18 mouse cellular contexts compared by ENCODE assay signal in genomic region chr11:91357029-91357428, GRCm38 (mm10).
DNase-seq lines count a peak whose midpoint lies in the region; ATAC-seq and TF ChIP-seq lines count a peak whose summit lies in the region.
"Had no signal": no experiment of that assay in that cellular context is flagged by ENCODE, and none has a peak within 500 bp of the region (broad histone marks: within the 10 kb centered on the region; RNA-seq: fewer than 3 reads in every experiment).

No protein-coding gene starts in this region.

- WGBS in hindbrain, embryonic 11.5 days = 13% methylated on average over 4 of the region's 4 CpGs
- WGBS in hindbrain, embryonic 12.5 days = 13% methylated on average over 4 of the region's 4 CpGs
- 13% methylated on average over 4 of the region's 4 CpGs for WGBS in lung, postnatal 0 days
- 12% methylated on average over 4 of the region's 4 CpGs for WGBS in neural tube, embryonic 11.5 days
- 15% methylated on average over 4 of the region's 4 CpGs for WGBS in intestine, postnatal 0 days

- H3K36me3 ChIP-seq in hindbrain, embryonic 11.5 days (ENCODE audit: control insufficient read depth, insufficient read depth, low read length) = no peaks in the 10 kb centered on the region
- H3K36me3 ChIP-seq in hindbrain, embryonic 12.5 days = no peaks in the 10 kb centered on the region
- no peaks in the 10 kb centered on the region for H3K36me3 ChIP-seq in lung, postnatal 0 days (ENCODE audit: insufficient read depth, low read length)
- no peaks in the 10 kb centered on the region for H3K36me3 ChIP-seq in neural tube, embryonic 11.5 days (ENCODE audit: control insufficient read depth, insufficient read depth, low read length)
- no peaks in the 10 kb centered on the region for H3K36me3 ChIP-seq in intestine, postnatal 0 days (ENCODE audit: control insufficient read depth, insufficient read depth)

- no peak for TF ChIP-seq CTCF in lung, postnatal 0 days (IDR thresholded peaks at IDR 0.05)
- TF ChIP-seq CTCF in intestine, postnatal 0 days (IDR thresholded peaks at IDR 0.05; ENCODE audit: low read depth) = no peak

- no peaks in the 10 kb centered on the region for H3K27me3 ChIP-seq in hindbrain, embryonic 11.5 days (ENCODE audit: control insufficient read depth, insufficient read depth, low read length)
- H3K27me3 ChIP-seq in hindbrain, embryonic 12.5 days = no peaks in the 10 kb centered on the region
- no peaks in the 10 kb centered on the region for H3K27me3 ChIP-seq in lung, postnatal 0 days (replicated peaks; ENCODE audit: insufficient read depth, low read length)
- no peaks in the 10 kb centered on the region for H3K27me3 ChIP-seq in neural tube, embryonic 11.5 days (ENCODE audit: control insufficient read depth, insufficient read depth, low read length)
- no peaks in the 10 kb centered on the region for H3K27me3 ChIP-seq in intestine, postnatal 0 days (replicated peaks; ENCODE audit: control insufficient read depth, insufficient read depth, low read length)

- no peaks in the 10 kb centered on the region for H3K9me3 ChIP-seq in hindbrain, embryonic 11.5 days (ENCODE audit: control insufficient read depth, low read length)
- no peaks in the 10 kb centered on the region for H3K9me3 ChIP-seq in hindbrain, embryonic 12.5 days (replicated peaks)
- no peaks in the 10 kb centered on the region for H3K9me3 ChIP-seq in lung, postnatal 0 days (ENCODE audit: low read length)
- no peaks in the 10 kb centered on the region for H3K9me3 ChIP-seq in neural tube, embryonic 11.5 days (ENCODE audit: control insufficient read depth, low read length)
- H3K9me3 ChIP-seq in intestine, postnatal 0 days (ENCODE audit: control insufficient read depth) = no peaks in the 10 kb centered on the region

- H3K27ac ChIP-seq in hindbrain, embryonic 11.5 days (ENCODE audit: low read depth, low read length) = no peak overlapping the region
- no peak overlapping the region for H3K27ac ChIP-seq in hindbrain, embryonic 12.5 days
- H3K27ac ChIP-seq in lung, postnatal 0 days (ENCODE audit: low read length) = no peak overlapping the region
- H3K27ac ChIP-seq in neural tube, embryonic 11.5 days (ENCODE audit: low read depth, low read length) = no peak overlapping the region
- H3K27ac ChIP-seq in intestine, postnatal 0 days (ENCODE audit: low read depth, low read length) = no peak overlapping the region
- H3K27ac ChIP-seq: gastrocnemius, adult 2 months; macrophage; stomach, postnatal 0 days had no signal

- TF ChIP-seq EP300 in lung, postnatal 0 days (IDR thresholded peaks at IDR 0.05) = peak; percentile 43; the same call in 1 of the 2 replicates

- no peak overlapping the region for H3K4me3 ChIP-seq in hindbrain, embryonic 11.5 days (ENCODE audit: low read depth, low read length)
- H3K4me3 ChIP-seq in hindbrain, embryonic 12.5 days = no peak overlapping the region
- H3K4me3 ChIP-seq in lung, postnatal 0 days (ENCODE audit: low read depth, low read length) = no peak overlapping the region
- no peak overlapping the region for H3K4me3 ChIP-seq in neural tube, embryonic 11.5 days (ENCODE audit: low read depth, low read length)
- no peak overlapping the region for H3K4me3 ChIP-seq in intestine, postnatal 0 days (ENCODE audit: low read depth, low read length)
- H3K4me3 ChIP-seq: gastrocnemius, adult 2 months had no signal

- H3K4me2 ChIP-seq in hindbrain, embryonic 11.5 days (replicated peaks; ENCODE audit: low read depth, low read length) = no peak overlapping the region
- no peak overlapping the region for H3K4me2 ChIP-seq in hindbrain, embryonic 12.5 days (replicated peaks)
- no peak overlapping the region for H3K4me2 ChIP-seq in lung, postnatal 0 days (replicated peaks; ENCODE audit: low read depth, low read length)
- no peak overlapping the region for H3K4me2 ChIP-seq in neural tube, embryonic 11.5 days (ENCODE audit: low read depth)
- no peak overlapping the region for H3K4me2 ChIP-seq in intestine, postnatal 0 days (replicated peaks; ENCODE audit: low read depth)

- ATAC-seq in hindbrain, embryonic 11.5 days (ENCODE audit: low FRiP score) = no peak
- ATAC-seq in hindbrain, embryonic 12.5 days (ENCODE audit: low FRiP score) = no peak
- ATAC-seq in lung, postnatal 0 days = peak; percentile 76
- no peak for ATAC-seq in neural tube, embryonic 11.5 days (ENCODE audit: insufficient read depth, low FRiP score, low TSS enrichment)
- no peak for ATAC-seq in intestine, postnatal 0 days
- ATAC-seq: forebrain, postnatal 0 days; midbrain, embryonic 16.5 days had no signal

- no peak overlapping the region for H3K9ac ChIP-seq in hindbrain, embryonic 11.5 days (ENCODE audit: low read depth, low read length)
- no peak overlapping the region for H3K9ac ChIP-seq in hindbrain, embryonic 12.5 days
- no peak overlapping the region for H3K9ac ChIP-seq in lung, postnatal 0 days (replicated peaks; ENCODE audit: low read depth)
- no peak overlapping the region for H3K9ac ChIP-seq in neural tube, embryonic 11.5 days (ENCODE audit: low read length)
- no peak overlapping the region for H3K9ac ChIP-seq in intestine, postnatal 0 days (ENCODE audit: low read depth, low read length)
- H3K9ac ChIP-seq: forebrain, postnatal 0 days had no signal

- H3K4me1 ChIP-seq in hindbrain, embryonic 11.5 days (replicated peaks; ENCODE audit: control insufficient read depth, insufficient read depth, low read length) = no peaks in the 10 kb centered on the region
- no peaks in the 10 kb centered on the region for H3K4me1 ChIP-seq in hindbrain, embryonic 12.5 days
- H3K4me1 ChIP-seq in lung, postnatal 0 days (ENCODE audit: insufficient read depth, low read depth, low read length) = no peaks in the 10 kb centered on the region
- H3K4me1 ChIP-seq in neural tube, embryonic 11.5 days (ENCODE audit: control insufficient read depth, insufficient read depth, low read length) = no peaks in the 10 kb centered on the region
- no peaks in the 10 kb centered on the region for H3K4me1 ChIP-seq in intestine, postnatal 0 days (replicated peaks; ENCODE audit: control insufficient read depth, insufficient read depth, low read length)

- DNase-seq in hindbrain, embryonic 11.5 days (ENCODE audit: low spot score) = peak; percentile 7
- peak; percentile 39 for DNase-seq in lung, postnatal 0 days (ENCODE audit: low spot score)
- DNase-seq in lung, postnatal 10 days = no peak
- peak; percentile 64 for DNase-seq in embryo, embryonic 10.5 days (ENCODE audit: low spot score)
- peak; percentile 10 for DNase-seq in neural tube, embryonic 11.5 days (ENCODE audit: low spot score)
- DNase-seq in spleen, postnatal 10 days (ENCODE audit: low spot score in 2 of 2) = no peak
- DNase-seq: cerebellum, adult 11-12 months; forebrain, postnatal 0 days; gastrocnemius, adult 2 months; heart, adult 18-20 months; kidney, postnatal 14 days; right cerebral cortex, adult 18-20 months; thymus, postnatal 14 days had no signal

Comparison
In these comparisons a context has a peak if more than half of its experiments do, and no peak if none do; other contexts are left out.
1. DNase-seq: peak in hindbrain, embryonic 11.5 days (single experiment), lung, postnatal 0 days (single experiment), embryo, embryonic 10.5 days (single experiment) and neural tube, embryonic 11.5 days (single experiment); none in lung, postnatal 10 days (single experiment) and spleen, postnatal 10 days (0 of 2).